Mouse (Mus musculus) CH12.LX (cell line): Measurements from ENCODE around the gene Akt2. TPM values are rescaled to one million over a fixed set of nuclear protein-coding genes. Genes with fewer than 3 reads are reported as not detected.

Experiments
- DNase-seq: peaks from one replicate; pipeline ENCODE4 v3.0.0-alpha.2; 2013; ENCODE audit errors: extremely low read depth
- H3K27ac ChIP-seq: 2 replicates; pipeline ENCODE4 v1.5.1; 2012; ENCODE audit warnings: low read depth, mild to moderate bottlenecking, control low read depth, moderate library complexity; ENCODE audit not compliant: insufficient read depth
- H3K27me3 ChIP-seq: replicated peaks from 2 replicates; pipeline ENCODE3; 2012; ENCODE audit warnings: inconsistent platforms
- H3K36me3 ChIP-seq, 2 experiments: replicated peaks in 1 of 2; 2 replicates each; pipeline versions ENCODE3 to v1.6.1; 2012; ENCODE audit warnings: inconsistent platforms in 1 of 2, low read length in 1 of 2, mild to moderate bottlenecking in 1 of 2, mixed read lengths in 1 of 2, moderate library complexity in 1 of 2; ENCODE audit not compliant: control insufficient read depth in 1 of 2, insufficient read depth in 1 of 2
- H3K4me1 ChIP-seq, 2 experiments: 2 replicates each; pipeline ENCODE4 v1.6.1; 2012; ENCODE audit warnings: inconsistent platforms in 1 of 2, moderate library complexity in 1 of 2; ENCODE audit not compliant: insufficient read depth in 2 of 2, control insufficient read depth in 1 of 2
- H3K4me2 ChIP-seq: 2 replicates; pipeline ENCODE4 v1.6.1; 2012; ENCODE audit warnings: low read depth, mild to moderate bottlenecking, control low read depth; ENCODE audit not compliant: poor library complexity, insufficient read depth, severe bottlenecking
- H3K4me3 ChIP-seq, 3 experiments: fragments of 150-350 bp in 1 of 3; sonication (generic) in 1 of 3; replicated peaks in 1 of 3; 2 replicates each; pipeline versions ENCODE3 to v1.5.1; 2011 to 2012; ENCODE audit warnings: low read depth in 2 of 3, low read length in 2 of 3, mild to moderate bottlenecking in 2 of 3, moderate library complexity in 2 of 3, control low read depth in 1 of 3, improper control_type of control experiment in 1 of 3, inconsistent platforms in 1 of 3, mixed read lengths in 1 of 3; ENCODE audit not compliant: poor library complexity in 1 of 3
- H3K79me2 ChIP-seq: replicated peaks from 2 replicates; pipeline ENCODE4 v1.6.1; 2012; ENCODE audit warnings: mild to moderate bottlenecking, moderate library complexity; ENCODE audit not compliant: control insufficient read depth, poor library complexity, insufficient read depth, severe bottlenecking; ENCODE audit errors: extremely low read depth
- H3K9ac ChIP-seq: 2 replicates; pipeline ENCODE4 v1.6.1; 2012; ENCODE audit warnings: low read depth, mild to moderate bottlenecking, control low read depth, moderate library complexity; ENCODE audit not compliant: insufficient read depth
- H3K9me3 ChIP-seq: replicated peaks from 2 replicates; pipeline ENCODE3; 2012; ENCODE audit warnings: low read length, inconsistent platforms, mixed read lengths
- BHLHE40 ChIP-seq: IDR thresholded peaks from 2 replicates; pipeline ENCODE4 v1.6.1; 2011; ENCODE audit warnings: mild to moderate bottlenecking, low read depth, low read length, improper control_type of control experiment
- CHD1 ChIP-seq: IDR thresholded peaks from 2 replicates; pipeline ENCODE4 v1.6.1; 2012; ENCODE audit warnings: low read depth, low read length, improper control_type of control experiment, inconsistent platforms
- CHD2 ChIP-seq: IDR thresholded peaks from 2 replicates; pipeline ENCODE4 v1.6.1; 2011; ENCODE audit warnings: low read length, improper control_type of control experiment
- ELF1 ChIP-seq: IDR thresholded peaks from 2 replicates; pipeline ENCODE4 v1.6.1; 2014; ENCODE audit warnings: low read depth, mild to moderate bottlenecking, inconsistent platforms, low read length, improper control_type of control experiment
- ETS1 ChIP-seq: conservative IDR thresholded peaks from 2 replicates; pipeline ENCODE4 v1.6.1; 2012; ENCODE audit warnings: low read depth, mild to moderate bottlenecking, inconsistent platforms, low read length, improper control_type of control experiment, moderate library complexity
- HCFC1 ChIP-seq: IDR thresholded peaks from 2 replicates; pipeline ENCODE4 v1.6.1; 2012; ENCODE audit warnings: low read depth, mild to moderate bottlenecking, inconsistent platforms, low read length, improper control_type of control experiment
- IRF4 ChIP-seq: IDR thresholded peaks from 2 replicates; pipeline ENCODE4 v1.6.1; 2014; ENCODE audit warnings: low read depth, mild to moderate bottlenecking, inconsistent platforms, low read length, improper control_type of control experiment
- JUN ChIP-seq: IDR thresholded peaks from 2 replicates; pipeline ENCODE4 v1.6.1; 2011; ENCODE audit warnings: low read depth, mild to moderate bottlenecking, low read length, improper control_type of control experiment, moderate library complexity; ENCODE audit not compliant: insufficient read depth
- JUND ChIP-seq: conservative IDR thresholded peaks from 2 replicates; pipeline ENCODE4 v1.6.1; 2011; ENCODE audit warnings: low read depth, low read length, improper control_type of control experiment
- KAT2A ChIP-seq: IDR thresholded peaks from 2 replicates; pipeline ENCODE4 v1.6.1; 2012; ENCODE audit warnings: low read length, improper control_type of control experiment, inconsistent platforms; ENCODE audit not compliant: insufficient replicate concordance
- MAZ ChIP-seq: IDR thresholded peaks from 2 replicates; pipeline ENCODE4 v1.6.1; 2012; ENCODE audit warnings: low read depth, mild to moderate bottlenecking, inconsistent platforms, low read length, improper control_type of control experiment, moderate library complexity
- MEF2A ChIP-seq: IDR thresholded peaks from 2 replicates; pipeline ENCODE4 v1.6.1; 2014; ENCODE audit warnings: low read depth, mild to moderate bottlenecking, inconsistent platforms, low read length, improper control_type of control experiment, borderline replicate concordance
- MXI1 ChIP-seq: IDR thresholded peaks from 2 replicates; pipeline ENCODE4 v1.6.1; 2011; ENCODE audit warnings: mild to moderate bottlenecking, low read depth, low read length, improper control_type of control experiment
- MYC ChIP-seq: IDR thresholded peaks from 2 replicates; pipeline ENCODE4 v1.6.1; 2011; ENCODE audit warnings: low read depth, mild to moderate bottlenecking, improper control_type of control experiment, low read length
- NELFE ChIP-seq: IDR thresholded peaks from 2 replicates; pipeline ENCODE4 v1.6.1; 2011; ENCODE audit warnings: low read depth, low read length, improper control_type of control experiment
- NRF1 ChIP-seq: IDR thresholded peaks from 2 replicates; pipeline ENCODE4 v1.6.1; 2014; ENCODE audit warnings: low read depth, mild to moderate bottlenecking, inconsistent platforms, low read length, improper control_type of control experiment, moderate library complexity
- PAX5 ChIP-seq: IDR thresholded peaks from 2 replicates; pipeline ENCODE4 v1.6.1; 2012; ENCODE audit warnings: low read length, inconsistent platforms, mixed read lengths
- POLR2A ChIP-seq: IDR thresholded peaks from 2 replicates; pipeline ENCODE4 v1.6.1; 2011; ENCODE audit warnings: low read depth, mild to moderate bottlenecking, improper control_type of control experiment, low read length
- POLR2AphosphoS2 ChIP-seq: IDR thresholded peaks from 2 replicates; pipeline ENCODE4 v1.6.1; 2011; ENCODE audit warnings: low read depth, low read length, improper control_type of control experiment
- RAD21 ChIP-seq: IDR thresholded peaks from 2 replicates; pipeline ENCODE4 v1.6.1; 2011; ENCODE audit warnings: low read depth, mild to moderate bottlenecking, low read length, improper control_type of control experiment, moderate library complexity
- RCOR1 ChIP-seq: conservative IDR thresholded peaks from 2 replicates; pipeline ENCODE4 v1.6.1; 2012; ENCODE audit warnings: low read depth, mild to moderate bottlenecking, inconsistent platforms, low read length, improper control_type of control experiment
- SIN3A ChIP-seq: IDR thresholded peaks from 2 replicates; pipeline ENCODE4 v1.6.1; 2012; ENCODE audit warnings: low read length, improper control_type of control experiment, inconsistent platforms
- SMC3 ChIP-seq: IDR thresholded peaks from 2 replicates; pipeline ENCODE4 v1.6.1; 2011; ENCODE audit warnings: low read depth, low read length, improper control_type of control experiment
- TBP ChIP-seq: conservative IDR thresholded peaks from 2 replicates; pipeline ENCODE4 v1.6.1; 2011; ENCODE audit warnings: low read depth, low read length, improper control_type of control experiment
- TCF12 ChIP-seq: IDR thresholded peaks from 2 replicates; pipeline ENCODE4 v1.6.1; 2014; ENCODE audit warnings: low read depth, mild to moderate bottlenecking, inconsistent platforms, low read length, improper control_type of control experiment
- UBTF ChIP-seq: IDR thresholded peaks from 2 replicates; pipeline ENCODE4 v1.6.1; 2012; ENCODE audit warnings: low read depth, mild to moderate bottlenecking, inconsistent platforms, low read length, improper control_type of control experiment, moderate library complexity
- USF2 ChIP-seq: conservative IDR thresholded peaks from 2 replicates; pipeline ENCODE4 v1.6.1; 2011; ENCODE audit warnings: low read depth, low read length, improper control_type of control experiment
- ZC3H11A ChIP-seq: IDR thresholded peaks from 2 replicates; pipeline ENCODE4 v1.6.1; 2012; ENCODE audit warnings: low read depth, mild to moderate bottlenecking, inconsistent platforms, low read length, improper control_type of control experiment
- ZKSCAN1 ChIP-seq: IDR thresholded peaks from 2 replicates; pipeline ENCODE4 v1.6.1; 2012; ENCODE audit warnings: low read depth, inconsistent platforms, low read length, improper control_type of control experiment, borderline replicate concordance
- ZMIZ1 ChIP-seq: IDR thresholded peaks from 2 replicates; pipeline ENCODE4 v1.6.1; 2012; ENCODE audit warnings: low read depth, mild to moderate bottlenecking, inconsistent platforms, low read length, improper control_type of control experiment
- ZNF384 ChIP-seq: IDR thresholded peaks from 2 replicates; pipeline ENCODE4 v1.6.1; 2012; ENCODE audit warnings: low read depth, low read length, improper control_type of control experiment, inconsistent platforms
- dilution Hi-C: fragments of 300-500 bp; cut with MboI; formaldehyde crosslinking; loops from 2 replicates; pipeline ENCODE4 v1.14.3; 2020; ENCODE audit warnings: low sequenced_read_pairs; ENCODE audit not compliant: extremely low pct_unique_long_range_greater_than_20kb, extremely low pct_ligation_motif_present
- in situ Hi-C: fragments of 300-500 bp; cut with MboI; formaldehyde crosslinking; loops from 3 replicates; pipeline ENCODE4 v1.14.3; 2019; ENCODE audit warnings: low sequenced_read_pairs, low pct_ligation_motif_present, low pct_unique_long_range_greater_than_20kb, mixed read lengths
- polyA plus RNA-seq: library from polyadenylated mRNA; unstranded; fragments of >175 nt; gene quantifications from 2 replicates; pipeline ENCODE4 v1.2.1, GENCODE M21; 2012; ENCODE audit warnings: low read depth; ENCODE audit not compliant: insufficient read length
- total RNA-seq, 2 experiments: library from RNA; depleted of rRNA; stranded (reverse); fragments of 300-350 nt in 1 of 2; fragments of >200 nt in 1 of 2; gene quantifications; 2 replicates each; pipeline ENCODE4 v1.2.3; 2012 to 2014

Akt2 gene
- 40.3 and 41.8 TPM in 2 replicates for total RNA-seq (2012; rRNA removed)
- 39.3 and 39.5 TPM in 2 replicates for total RNA-seq (2014; rRNA removed)
- 77.1 and 77.3 TPM in 2 replicates for polyA plus RNA-seq

GRCm38 (mm10) chr7:27591266-27592216, at the start of gene Akt2:
Gene Akt2 (plus strand): TSS chr7:27591552.
- H3K36me3 ChIP-seq = peaks cover 0 to 37% of the 10 kb centered on the region in 2 experiments
- H3K27me3 ChIP-seq = no peaks in the 10 kb centered on the region
- H3K27ac ChIP-seq = peak within 1 kb of the TSS; percentile 82
- peaks cover 23 to 42% of the 10 kb centered on the region in 2 experiments for H3K4me1 ChIP-seq
- dilution Hi-C loops (no loop called here), in situ Hi-C loops (no loop called here)
- H3K4me3 ChIP-seq = peak within 1 kb of the TSS; percentile 71 to 85 (median 80)
- peak; percentile 64 for TF ChIP-seq NELFE
- TF ChIP-seq MYC = 0 out of 2 replicates have a peak, but pooled peaks have one; percentile 31
- TF ChIP-seq CHD1 = peak; percentile 97
- TF ChIP-seq CHD2 = peak; percentile 77
- TF ChIP-seq SIN3A = peak; percentile 67; the same call in 1 of the 2 replicates
- no peak for TF ChIP-seq SMC3
- TF ChIP-seq KAT2A = peak; percentile 72; the same call in 1 of the 2 replicates
- no peak for TF ChIP-seq UBTF
- peak; percentile 98 for TF ChIP-seq ZNF384
- peak; percentile 86 for TF ChIP-seq BHLHE40
- no peak for TF ChIP-seq USF2
- TF ChIP-seq JUN = 0 out of 2 replicates have a peak, but pooled peaks have one; percentile 6
- TF ChIP-seq NRF1 = peak; percentile 88
- TF ChIP-seq ELF1 = peak; percentile 69
- no peak for TF ChIP-seq ZMIZ1
- TF ChIP-seq MAZ = peak; percentile 94
- no peak for TF ChIP-seq PAX5
- TF ChIP-seq RCOR1 = peak; percentile 7
- TF ChIP-seq MEF2A = peak; percentile 83
- TF ChIP-seq RAD21 = no peak
- TF ChIP-seq TBP = 0 out of 2 replicates have a peak, but pooled peaks have one; percentile 59
- 0 out of 2 replicates have a peak, but pooled peaks have one; percentile 32 for TF ChIP-seq POLR2AphosphoS2
- no peak for TF ChIP-seq ZC3H11A
- TF ChIP-seq POLR2A = peak; percentile 58
- no peak; the same call in 1 of the 2 replicates for TF ChIP-seq JUND
- TF ChIP-seq ZKSCAN1 = no peak; the same call in 1 of the 2 replicates
- peak; percentile 82 for TF ChIP-seq MXI1
- peak; percentile 44; the same call in 1 of the 2 replicates for TF ChIP-seq IRF4
- peak; percentile 54; the same call in 1 of the 2 replicates for TF ChIP-seq ETS1
- peak; percentile 82 for TF ChIP-seq HCFC1
- TF ChIP-seq TCF12 = 0 out of 2 replicates have a peak, but pooled peaks have one; percentile 34
- H3K9me3 ChIP-seq = no peaks in the 10 kb centered on the region
- H3K79me2 ChIP-seq = 0 out of 2 replicates have a peak, but pooled peaks cover 11% of the 10 kb centered on the region
- H3K9ac ChIP-seq = peak within 1 kb of the TSS; percentile 89
- peak within 1 kb of the TSS; percentile 62 for H3K4me2 ChIP-seq
- DNase-seq = peak; percentile 98
